Mouse (Mus musculus) left cerebral cortex, adult 18-20 months (tissue): ENCODE measurements around the gene Cdyl. TPM values are rescaled to one million over a fixed set of nuclear protein-coding genes. Genes with fewer than 3 reads are reported as not detected.
A peak's percentile ranks its signal among the peaks of the same experiment; 100 is the strongest.

ENCODE experiments used
- DNase-seq, 2 experiments: peaks; one replicate each; pipeline ENCODE4 v3.0.0; 2021 to 2022; ENCODE audit warnings: low spot score in 2 of 2, mixed read lengths in 1 of 2
- total RNA-seq, 2 experiments: library from RNA; stranded (reverse); gene quantifications; 2 replicates each; pipeline ENCODE4 v1.2.3; 2021

Gene Cdyl
- total RNA-seq, 2 experiments from 2014 or later = 55.6 to 63.4 TPM

DNA sequence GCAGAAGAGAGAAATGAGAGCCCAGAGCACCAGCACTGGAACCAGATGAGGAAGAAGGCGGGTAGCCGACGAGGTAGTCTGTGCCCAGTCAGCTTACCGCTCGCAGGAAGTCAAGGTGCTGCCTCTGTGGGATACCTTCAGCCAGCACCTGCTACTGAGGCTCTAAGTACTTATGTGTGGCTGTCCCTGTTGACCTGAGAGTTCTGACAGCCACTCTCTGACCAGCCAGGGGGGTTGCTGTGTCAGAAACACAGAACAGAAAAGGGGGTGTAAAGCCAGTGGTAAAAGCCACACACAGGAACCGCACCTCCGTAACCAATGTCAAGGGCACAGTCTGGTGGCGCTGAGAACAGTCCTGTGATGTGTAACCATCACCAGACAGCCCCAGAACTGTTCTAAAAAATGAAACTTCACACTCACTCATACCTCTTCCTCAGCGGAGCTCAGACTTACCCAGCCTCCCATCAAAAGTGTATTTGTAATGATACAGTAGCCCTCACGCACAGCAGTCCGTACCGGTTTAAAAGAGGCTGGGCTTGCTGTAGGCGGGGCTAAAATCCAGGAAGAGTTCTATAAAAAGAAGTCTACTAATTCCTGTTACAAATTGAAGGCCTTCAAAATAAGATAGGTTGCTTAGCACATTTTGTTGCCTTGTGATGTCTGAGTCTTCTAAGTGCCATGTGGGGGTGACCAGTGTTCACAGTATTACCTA is 138.3 kb downstream of the Cdyl start:
- DNase-seq = no peak

DNA sequence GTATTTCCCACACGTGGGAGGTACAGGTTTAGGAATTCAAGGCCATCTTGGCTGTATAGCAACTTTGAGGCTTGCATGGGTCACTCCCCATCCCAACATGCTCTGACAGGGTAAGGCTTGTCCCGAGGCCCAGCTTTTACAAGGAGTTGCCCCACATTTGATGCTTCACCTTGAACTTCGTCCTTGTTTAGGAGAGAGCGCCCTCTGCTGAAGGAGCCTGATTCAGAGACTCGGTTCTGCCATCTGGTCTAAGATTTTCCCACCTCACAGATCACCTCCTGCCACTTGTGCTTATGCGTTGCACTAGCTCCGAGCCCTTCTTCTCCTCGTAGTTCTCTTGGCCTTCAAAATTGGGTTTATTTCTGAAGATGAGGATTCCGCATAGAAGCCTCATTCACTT is 139.0 kb downstream of the Cdyl start:
- DNase-seq = peak; percentile 32 to 46

DNA sequence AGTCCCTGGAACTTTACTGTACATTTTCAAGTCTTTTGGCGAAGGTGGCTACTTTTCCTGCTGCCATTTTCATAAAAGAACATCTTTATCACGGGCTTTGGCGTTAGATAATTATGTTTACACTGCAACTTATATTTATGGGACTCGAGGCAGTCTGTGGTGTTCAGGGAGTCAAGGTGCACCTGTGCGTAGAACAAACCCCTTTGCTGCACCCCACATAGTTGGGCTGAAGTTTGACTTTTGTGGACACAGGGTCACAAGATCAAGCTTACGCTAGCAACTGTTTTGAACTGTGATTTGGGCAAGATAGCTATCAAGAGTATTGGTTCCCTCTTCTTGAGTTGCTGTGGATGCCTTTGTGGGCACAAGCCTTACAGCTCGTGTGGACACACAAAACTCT is 140.6 kb downstream of the Cdyl start:
- DNase-seq = no peak

DNA sequence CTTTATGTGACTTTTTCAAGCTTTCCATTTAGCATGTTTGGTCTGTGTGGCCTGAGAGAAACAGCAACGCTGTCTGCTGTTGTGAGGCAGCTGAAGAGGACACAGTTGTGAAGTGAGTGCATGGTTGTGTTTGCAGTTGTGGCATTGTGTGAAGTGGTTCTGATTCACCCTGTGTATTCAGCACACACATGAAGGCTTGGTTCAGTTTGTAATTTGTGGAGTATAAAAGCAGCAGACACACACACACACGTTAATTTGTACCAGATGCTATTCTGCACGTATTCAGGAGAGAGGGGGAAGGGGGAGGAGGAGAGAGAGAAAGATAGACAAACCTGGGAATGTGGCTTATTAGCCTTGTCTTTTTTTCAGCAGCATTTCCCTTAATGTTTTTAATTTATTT is 146.1 kb downstream of the Cdyl start:
- DNase-seq = no peak

DNA sequence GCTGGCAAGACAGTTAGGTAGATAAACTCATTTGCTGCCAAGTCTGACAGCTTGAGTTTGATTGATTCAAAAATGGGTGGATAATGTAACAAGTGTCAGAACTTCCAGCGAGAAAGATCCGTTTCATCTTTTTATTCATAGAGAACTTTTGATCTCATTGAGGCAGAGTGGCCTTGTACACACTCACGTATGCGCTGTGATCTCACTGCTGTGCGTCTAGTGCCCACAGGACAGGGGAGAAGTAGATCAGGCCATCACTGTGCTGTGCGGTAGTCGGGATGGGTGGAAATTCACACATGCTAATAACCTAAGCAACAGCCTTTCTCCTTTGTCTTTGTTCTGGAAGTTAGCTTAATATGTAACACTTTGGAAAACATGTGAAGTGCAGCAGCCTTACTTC is 146.5 kb downstream of the Cdyl start:
- DNase-seq = no peak

DNA sequence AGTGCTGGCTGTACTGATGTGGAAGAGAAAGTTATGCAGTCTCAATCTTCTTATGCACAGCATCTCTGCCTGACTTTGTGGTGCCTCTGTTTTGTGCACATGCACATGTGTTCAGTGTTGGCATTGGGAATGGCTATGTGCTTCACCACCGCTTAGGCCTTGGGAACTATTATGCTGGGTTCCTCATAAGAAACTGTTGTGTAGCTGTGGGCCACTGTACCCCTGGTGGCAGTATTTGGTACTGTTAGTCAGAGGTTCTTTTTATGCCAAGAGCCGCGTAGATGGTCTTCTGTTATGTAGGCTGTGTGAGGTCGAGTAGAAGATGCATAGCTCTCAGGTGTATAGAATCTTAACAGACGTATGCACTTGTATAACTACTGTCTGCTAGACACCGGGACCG is 147.4 kb downstream of the Cdyl start:
- DNase-seq = no peak

DNA sequence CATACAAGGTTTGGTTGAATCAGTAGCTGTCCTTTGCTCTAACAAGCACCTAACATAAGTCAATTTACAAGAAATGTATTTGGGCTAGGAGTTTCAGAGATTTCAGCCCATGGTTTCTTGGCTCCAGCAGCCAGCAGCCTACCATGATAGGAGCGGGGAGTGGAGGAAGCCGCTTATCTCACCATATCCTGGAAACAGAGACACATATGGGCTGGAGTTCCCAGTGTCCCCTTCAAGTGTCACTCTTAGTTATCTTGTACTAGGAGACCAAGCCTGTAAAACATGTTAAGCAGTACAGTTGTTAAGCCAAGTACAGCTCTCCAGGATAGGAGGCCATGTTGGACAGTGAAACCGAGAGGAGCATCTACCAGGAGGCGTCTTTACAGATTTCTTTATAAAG is 147.9 kb downstream of the Cdyl start:
- no peak for DNase-seq

DNA sequence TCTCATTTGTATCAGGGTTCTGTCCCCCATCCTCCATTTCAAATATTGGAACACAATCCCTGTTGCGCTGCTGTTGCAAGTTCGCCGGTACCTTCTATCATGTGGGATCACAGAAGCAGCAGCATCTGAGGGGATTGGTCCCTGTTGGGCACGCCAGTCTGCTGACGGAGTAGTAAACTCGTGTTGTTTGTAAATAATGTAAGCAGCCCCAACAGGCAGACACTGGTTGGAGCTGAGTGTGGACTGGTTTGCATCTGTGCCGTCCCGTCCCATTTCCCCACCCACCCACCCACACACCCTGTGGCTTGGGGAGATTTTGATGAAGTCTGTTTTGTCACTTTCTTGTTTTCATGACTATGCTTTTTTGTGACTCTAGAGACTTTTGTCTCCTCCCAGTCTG is 148.3 kb downstream of the Cdyl start:
- DNase-seq = no peak

DNA sequence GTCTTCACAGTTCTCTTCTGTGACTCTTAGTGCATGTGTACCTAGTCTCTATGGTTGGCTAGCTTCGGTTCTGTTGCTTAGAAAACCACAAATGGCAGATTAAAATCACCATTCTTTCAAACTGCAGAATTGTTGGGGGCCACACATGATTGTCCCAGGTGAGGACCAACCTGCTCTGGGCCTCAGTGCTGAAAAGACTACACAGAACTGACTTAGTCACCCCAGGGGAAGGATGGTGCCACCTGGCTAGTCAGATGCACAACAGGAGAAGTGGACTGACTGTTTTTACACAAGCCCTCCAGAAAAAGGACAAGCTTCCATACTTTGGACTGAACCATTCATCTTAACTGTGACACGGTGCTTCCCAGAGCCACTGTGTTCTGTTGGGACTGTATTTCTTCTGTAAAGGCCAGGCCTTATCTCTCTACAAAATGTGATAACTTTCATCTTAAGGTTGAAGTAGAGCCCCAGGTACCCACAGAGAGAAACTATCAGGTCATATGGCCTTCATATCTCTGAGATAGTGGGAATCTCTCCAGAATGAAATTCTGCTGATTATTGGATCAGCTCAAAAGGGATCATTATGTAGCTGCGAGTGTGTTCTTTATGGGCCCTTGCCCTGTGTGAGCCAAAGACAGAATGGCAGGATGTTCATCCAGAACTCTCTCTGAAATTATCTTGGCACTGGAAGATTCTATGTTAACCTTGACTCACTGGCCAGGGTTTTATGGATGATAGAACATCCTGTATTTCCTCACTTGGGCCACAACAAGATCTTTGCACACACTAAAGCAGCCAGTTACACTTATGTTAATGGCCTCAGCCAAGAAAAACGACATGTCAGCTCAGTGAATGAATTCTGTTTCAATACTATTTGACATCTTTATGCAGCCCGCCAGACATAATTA is 149.9 kb downstream of the Cdyl start:
- DNase-seq = no peak

DNA sequence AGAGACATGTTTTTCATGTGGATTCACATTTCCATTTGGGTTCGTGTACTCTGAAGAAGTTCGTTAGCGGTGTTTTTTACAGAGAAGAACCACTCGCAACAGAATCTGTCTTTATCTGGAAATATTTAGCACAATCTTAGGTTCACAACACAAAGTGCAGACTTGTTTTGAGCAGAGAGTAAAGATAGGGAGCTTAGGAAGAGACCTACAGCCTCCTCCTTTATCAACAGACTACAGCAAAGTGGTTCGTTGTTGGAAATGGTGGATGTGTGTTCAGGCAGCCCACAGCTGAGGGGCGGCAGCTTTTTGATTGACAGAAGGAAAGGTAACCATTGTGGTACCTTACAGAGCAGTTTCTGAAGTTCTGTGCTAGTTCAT is 150.5 kb downstream of the Cdyl start:
- no peak for DNase-seq

DNA sequence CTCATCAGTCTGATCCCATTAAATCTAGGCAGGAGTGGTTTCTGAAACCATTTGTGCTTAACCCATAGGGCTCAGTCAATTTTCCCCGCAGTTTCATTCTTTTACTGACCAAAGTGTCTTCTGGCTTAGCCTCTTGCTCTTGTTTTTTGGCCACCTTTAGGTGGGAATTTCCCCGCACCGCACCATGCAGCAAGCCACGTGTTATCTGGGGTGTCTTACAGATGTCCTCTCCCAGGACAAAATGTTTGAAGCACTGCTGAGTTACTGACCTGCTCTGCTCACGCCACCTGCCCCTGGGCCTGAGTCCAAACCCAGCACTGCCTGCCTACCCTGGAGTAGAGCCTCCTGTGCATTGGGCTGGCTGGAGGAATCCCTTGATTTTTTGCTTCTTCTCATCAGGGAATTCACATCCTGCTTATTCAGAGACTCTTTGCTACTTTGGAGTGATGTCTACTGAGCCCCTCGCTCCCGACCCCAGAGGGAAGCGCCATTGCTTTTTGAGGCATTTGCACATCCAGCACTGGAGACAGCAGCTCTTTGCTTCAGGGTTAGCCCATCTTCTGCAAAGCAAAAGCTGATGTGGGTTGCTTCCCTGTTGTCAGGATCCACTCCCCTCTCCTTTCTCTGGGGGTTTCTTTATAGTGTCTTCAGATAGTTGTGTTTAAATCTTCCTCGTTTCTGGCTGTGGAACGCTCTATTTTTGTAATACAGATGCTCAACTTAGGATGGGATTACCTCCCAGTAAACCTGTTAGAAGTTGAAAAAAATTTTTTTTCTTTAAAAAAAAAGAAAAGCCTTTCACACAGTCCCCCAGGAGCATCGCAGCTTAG is 151.9 kb downstream of the Cdyl start:
- no peak for DNase-seq

DNA sequence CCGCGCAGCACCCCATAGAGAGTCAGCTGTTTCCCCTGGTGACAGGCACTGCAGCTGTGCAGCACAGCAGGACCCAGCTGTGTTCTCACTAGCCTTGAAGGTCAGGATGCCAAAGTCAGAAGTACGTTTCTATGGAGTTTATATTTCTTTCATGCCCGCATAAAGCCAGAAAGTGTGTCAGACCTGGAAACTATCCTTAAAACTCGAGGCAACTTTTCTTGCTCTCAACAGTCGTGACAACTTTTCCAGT is 152.5 kb downstream of the Cdyl start:
- DNase-seq = no peak

DNA sequence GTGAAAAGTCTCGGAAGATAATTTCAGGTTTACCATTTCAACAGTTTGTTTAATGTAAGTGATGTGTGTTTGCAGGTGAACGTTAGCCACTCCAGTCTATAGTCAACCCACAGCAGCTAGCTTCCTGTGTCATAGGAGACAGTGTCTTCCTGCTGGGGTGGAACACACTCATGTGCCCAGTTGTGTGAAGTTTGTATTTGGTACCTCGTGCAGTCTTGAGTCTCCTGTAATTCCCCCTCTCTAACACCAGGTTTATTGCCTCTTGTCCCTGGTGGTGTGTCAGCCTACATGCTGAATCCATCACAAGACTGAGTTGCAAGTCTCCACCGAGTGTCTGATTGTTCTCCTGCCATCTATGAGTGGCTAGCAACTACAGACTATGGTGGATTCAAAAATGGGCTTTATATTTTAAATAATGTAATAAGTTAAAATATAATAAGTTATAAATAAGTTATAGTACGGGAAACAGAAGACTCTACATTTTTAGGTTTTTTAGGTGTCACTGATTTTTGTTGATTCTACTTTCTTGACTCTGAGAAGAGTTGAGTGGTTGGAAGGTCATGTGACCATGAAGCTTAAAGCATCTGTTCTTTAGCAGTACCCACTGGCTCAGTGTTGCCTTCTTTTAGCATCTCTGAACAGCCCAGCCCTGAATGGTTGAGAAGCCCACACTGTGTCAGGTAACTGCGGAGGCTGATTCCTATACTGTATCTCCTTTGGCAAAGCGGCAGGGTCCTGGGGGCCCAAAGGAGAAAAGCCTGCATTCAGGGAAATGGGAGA is 153.9 kb downstream of the Cdyl start:
- no peak for DNase-seq

DNA sequence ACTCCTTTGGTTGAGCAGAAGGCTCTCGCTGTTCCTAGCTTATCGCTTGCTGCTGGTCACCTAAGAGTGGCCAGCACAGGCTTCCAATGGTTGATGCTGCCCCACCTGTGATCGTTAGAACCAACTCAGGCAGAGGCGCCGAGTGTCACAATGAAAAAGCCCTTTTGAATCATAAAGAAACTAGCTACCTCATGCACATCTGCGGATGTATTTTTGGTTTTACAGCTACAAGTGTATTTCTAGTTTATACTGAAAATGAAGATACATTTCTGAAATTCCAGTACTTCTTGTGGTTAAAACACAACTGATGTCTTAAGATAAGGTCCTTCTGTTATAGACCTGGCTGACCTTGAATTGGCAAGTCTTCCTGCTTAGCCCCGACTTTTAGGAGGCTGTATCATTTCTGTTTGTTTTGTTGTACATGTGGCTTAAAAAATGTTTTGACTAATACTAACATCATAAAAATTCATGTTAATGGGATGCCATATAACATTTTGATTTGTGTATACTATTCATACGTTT is 155.6 kb downstream of the Cdyl start:
- DNase-seq = no peak

DNA sequence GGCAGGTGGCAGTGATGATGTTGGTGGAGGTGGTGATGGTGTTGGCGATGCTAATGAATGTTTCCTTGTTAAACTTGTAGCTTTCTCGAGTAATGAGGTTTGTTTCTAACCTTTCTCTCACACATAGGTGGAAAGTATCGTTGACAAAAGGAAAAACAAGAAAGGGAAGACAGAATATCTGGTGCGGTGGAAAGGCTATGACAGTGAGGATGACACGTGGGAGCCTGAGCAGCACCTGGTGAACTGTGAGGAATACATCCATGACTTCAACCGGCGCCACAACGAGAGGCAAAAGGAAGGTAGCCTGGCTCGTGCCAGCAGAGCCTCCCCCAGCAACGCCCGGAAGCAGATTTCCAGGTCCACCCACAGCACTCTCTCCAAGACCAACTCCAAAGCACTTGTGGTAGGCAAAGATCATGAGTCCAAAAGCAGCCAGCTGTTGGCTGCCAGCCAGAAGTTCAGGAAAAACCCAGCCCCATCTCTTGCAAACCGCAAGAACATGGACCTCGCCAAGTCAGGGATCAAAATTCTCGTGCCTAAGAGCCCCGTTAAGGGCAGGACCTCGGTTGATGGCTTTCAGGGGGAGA is 156.2 kb downstream of the Cdyl start:
- peak in 1 of 2 experiments; percentile 13 for DNase-seq

DNA sequence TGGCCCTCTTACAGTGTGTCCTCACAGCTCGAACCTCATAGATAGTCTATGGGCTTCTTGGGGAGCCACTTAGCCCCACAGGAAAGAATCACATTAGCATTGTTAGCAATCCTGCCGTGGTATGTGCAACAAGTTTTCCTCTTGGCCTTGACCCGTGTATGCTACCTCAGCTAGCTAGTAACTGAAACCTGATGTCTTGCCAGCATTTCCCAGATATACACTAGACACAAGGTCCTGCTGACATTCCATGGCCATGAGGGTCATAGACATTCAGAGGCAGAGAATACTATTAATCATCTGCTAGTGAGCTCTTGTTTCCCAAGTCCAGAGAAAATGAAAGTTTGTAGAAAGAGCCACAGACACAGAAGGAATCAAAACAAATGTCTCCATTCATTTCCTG is 158.0 kb downstream of the Cdyl start:
- no peak for DNase-seq

DNA sequence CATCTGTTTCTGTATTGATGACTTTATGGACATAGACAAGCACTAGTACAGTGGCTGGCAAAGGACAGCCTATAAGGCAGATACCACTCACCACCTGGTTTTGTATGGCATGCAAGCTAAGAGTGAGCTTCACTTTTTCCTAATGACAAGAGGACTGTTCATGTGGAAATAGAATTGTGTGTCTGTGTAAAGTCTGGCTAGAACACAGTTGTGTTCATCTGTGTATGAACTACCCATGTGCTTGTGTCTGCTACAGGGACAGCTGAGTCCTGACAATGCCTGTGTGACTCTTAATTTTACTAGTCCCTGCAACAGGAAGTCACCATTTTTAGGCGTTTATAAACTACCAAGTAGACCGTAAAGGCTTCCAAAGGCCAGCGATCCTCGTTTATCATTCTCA is 158.4 kb downstream of the Cdyl start:
- no peak for DNase-seq

DNA sequence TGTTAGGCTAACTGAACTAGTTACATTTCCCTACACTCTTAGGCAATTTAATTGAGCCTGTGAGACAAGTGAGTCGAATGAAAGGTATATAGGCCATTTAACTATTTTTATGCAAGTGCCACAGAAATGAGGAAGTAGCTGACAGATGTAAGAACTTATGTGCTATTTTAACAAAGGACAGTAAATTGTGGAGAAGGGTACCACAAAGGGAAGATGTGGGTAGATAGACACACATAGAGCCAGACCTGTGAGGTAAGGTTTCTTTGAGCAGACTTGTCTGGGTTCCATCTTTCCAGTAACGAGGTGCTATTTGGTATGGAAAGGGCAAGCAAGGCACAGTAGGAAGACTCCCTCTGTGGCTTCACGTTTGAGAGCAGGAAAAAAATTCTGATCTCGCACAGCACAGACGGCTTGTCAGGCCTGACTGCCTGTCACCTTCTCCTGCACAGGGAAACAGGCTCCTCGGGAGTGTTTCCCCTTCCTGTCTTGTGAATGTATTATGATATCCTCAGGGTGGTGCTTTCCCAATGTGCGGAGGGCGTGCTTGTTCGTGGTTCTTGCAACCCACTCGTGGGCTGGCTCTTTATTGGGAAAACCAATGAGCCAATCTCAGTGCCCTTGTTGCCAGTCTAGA is 162.3 kb downstream of the Cdyl start:
- no peak for DNase-seq

DNA sequence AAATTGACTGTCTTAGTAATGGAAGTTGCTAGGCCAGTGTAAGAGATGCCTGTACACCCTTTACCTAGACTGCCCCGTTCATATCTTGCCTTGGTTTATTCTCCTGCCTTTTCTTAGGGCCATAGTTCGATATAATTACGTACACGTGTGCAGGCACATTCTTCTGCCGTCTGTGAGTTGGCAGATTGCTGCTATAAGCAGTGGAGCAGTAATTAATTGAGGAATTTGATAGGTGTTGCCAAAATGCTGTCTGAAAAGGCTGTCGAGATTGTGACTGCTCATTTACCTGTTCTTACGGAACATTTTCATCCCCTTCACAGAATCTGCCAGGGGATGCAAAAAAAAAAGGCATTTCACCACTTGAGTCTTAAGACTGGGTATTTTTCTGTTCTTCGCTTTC is 163.2 kb downstream of the Cdyl start:
- no peak for DNase-seq

DNA sequence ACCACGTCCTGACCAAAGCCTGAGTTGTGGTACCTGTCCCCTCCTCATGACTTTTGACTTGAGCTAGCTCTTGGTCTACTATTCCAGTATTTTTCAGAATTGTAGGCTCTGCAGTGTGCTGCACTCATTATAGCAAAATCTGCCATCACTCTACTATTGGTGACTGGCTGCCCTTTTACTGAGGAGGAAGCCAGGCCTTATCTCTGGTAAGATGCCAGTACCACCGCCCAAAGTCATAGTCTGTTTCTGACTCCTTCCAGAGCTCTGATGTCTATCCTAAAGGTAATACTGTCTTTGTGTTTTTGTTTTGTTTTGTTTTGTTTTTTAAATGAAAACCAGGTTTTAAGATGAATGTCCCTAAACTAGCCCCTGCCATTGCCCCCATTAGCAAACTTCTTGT is 166.0 kb downstream of the Cdyl start:
- DNase-seq = no peak
